Mouse (Mus musculus): Measurements from ENCODE around the gene Zfhx3.

The Zfhx3 gene

GRCm38 (mm10) chr8:108994880-108995279 is 1052.4 kb downstream of the Zfhx3 start:
- DNase-seq (ENCODE audit: low spot score): no peak

- DNase-seq (ENCODE audit: low spot score): no peak
These were observed 1054.9 kb downstream of the Zfhx3 start for GRCm38 (mm10) chr8:108997334-108997733.

GRCm38 (mm10) chr8:108999297-109000249 is 1057.1 kb downstream of the Zfhx3 start:
- no peak for DNase-seq (ENCODE audit: low spot score)

GRCm38 (mm10) chr8:109001031-109001430 is 1058.6 kb downstream of the Zfhx3 start:
- no peak for DNase-seq (ENCODE audit: low spot score)

- DNase-seq (ENCODE audit: low spot score): no peak
These were observed 1059.5 kb downstream of the Zfhx3 start for GRCm38 (mm10) chr8:109001923-109002322.

- DNase-seq (ENCODE audit: low spot score): no peak
These were observed 1064.5 kb downstream of the Zfhx3 start for GRCm38 (mm10) chr8:109006986-109007385.
